Mouse (Mus musculus): Measurements from ENCODE around the gene Dhrs13.

DNA sequence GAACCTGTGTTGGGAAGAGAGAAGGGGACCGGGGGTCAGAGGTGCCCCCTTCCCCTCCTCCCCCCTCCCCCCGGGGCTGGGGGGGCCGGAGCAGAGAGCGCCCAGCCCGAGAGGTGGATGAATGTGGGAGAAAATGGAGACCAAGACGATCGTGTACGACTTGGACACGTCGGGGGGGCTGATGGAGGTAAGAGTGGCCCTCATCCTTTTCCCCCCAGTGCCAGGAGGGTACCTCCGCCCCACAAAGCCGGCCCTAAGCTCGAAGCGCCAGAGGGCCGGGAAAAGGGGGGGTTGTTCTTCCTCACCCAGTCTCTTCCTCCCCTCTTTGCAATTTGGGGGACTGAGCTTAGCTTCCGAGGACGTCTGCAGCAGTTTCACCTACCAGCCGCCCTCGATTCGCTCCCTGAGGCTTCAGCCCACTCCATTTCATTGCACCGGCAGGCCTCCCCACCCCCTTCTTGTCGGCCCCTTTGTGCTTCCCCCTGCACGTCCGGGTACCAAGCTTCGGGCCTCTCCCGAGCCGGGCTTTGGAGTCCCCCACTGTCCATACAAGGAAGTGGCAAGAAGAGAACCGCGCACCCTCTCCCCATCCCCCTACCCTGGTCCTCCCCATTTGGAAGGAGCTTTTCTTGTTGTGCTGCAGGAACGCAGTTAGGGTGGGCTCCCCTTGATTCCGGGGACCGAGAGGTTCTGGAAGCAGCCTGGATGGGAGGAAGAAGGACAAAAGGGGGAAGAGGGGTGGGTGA, 48.7 kb upstream of the Dhrs13 start:
- no peak for TF ChIP-seq HCFC1 (IDR thresholded peaks at IDR 0.05; ENCODE audit: borderline replicate concordance, insufficient read depth, low read length)
- TF ChIP-seq CHD2 (IDR thresholded peaks at IDR 0.05; ENCODE audit: low read depth, low read length), result no peak
- TF ChIP-seq MAFK (IDR thresholded peaks at IDR 0.05; ENCODE audit: insufficient read depth, low read depth, low read length), result no peak
- TF ChIP-seq ZNF384 (IDR thresholded peaks at IDR 0.05; ENCODE audit: low read depth, low read length), result no peak
- no peak for TF ChIP-seq ZC3H11A (IDR thresholded peaks at IDR 0.05; ENCODE audit: borderline replicate concordance, low read depth, low read length)
